Mouse (Mus musculus): ENCODE results near the gene Pde4d. TPM values are rescaled to one million over a fixed set of nuclear protein-coding genes. Genes with fewer than 3 reads are reported as not detected.

The Pde4d gene
- polyA plus RNA-seq, 1 experiment from 2014 or later: 14.6 TPM

- Histone ChIP-seq H3K9ac (replicated peaks; ENCODE audit: low read length) (no peak overlapping the region), H3K4me1 (ENCODE audit: control insufficient read depth, insufficient read depth, low read length) (no peaks in the 10 kb centered on the region), H3K27me3 (ENCODE audit: control insufficient read depth, insufficient read depth, low read length) (no peaks in the 10 kb centered on the region), H3K4me3 (ENCODE audit: low read depth, low read length) (no peak overlapping the region), H3K4me2 (ENCODE audit: low read depth, low read length) (no peak overlapping the region), H3K9me3 (replicated peaks; ENCODE audit: control insufficient read depth, low read length) (no peaks in the 10 kb centered on the region), H3K27ac (replicated peaks; ENCODE audit: low read depth, low read length) (no peak overlapping the region), H3K36me3 (replicated peaks; ENCODE audit: control insufficient read depth, insufficient read depth, low read depth, low read length) (no peaks in the 10 kb centered on the region)
- DNase-seq (ENCODE audit: low spot score) (no peak), ATAC-seq (replicated peaks; ENCODE audit: insufficient number of reproducible peaks, low FRiP score, low TSS enrichment, low read depth) (no peak)
- 86% methylated on average over 4 of the region's 4 CpGs for WGBS
These were observed 1107.1 kb downstream of the Pde4d start for GRCm38 (mm10) chr13:109556853-109557252.

GRCm38 (mm10) chr13:109558341-109559257 lies 1108.9 kb downstream of the Pde4d start:
- Histone ChIP-seq H3K9me3 (replicated peaks; ENCODE audit: control insufficient read depth, low read length) (no peaks in the 10 kb centered on the region), H3K36me3 (replicated peaks; ENCODE audit: control insufficient read depth, insufficient read depth, low read depth, low read length) (no peaks in the 10 kb centered on the region), H3K4me2 (ENCODE audit: low read depth, low read length) (no peak overlapping the region), H3K27me3 (ENCODE audit: control insufficient read depth, insufficient read depth, low read length) (no peaks in the 10 kb centered on the region), H3K9ac (replicated peaks; ENCODE audit: low read length) (no peak overlapping the region), H3K4me3 (ENCODE audit: low read depth, low read length) (no peak overlapping the region), H3K27ac (replicated peaks; ENCODE audit: low read depth, low read length) (no peak overlapping the region), H3K4me1 (ENCODE audit: control insufficient read depth, insufficient read depth, low read length) (no peaks in the 10 kb centered on the region)
- DNase-seq (ENCODE audit: low spot score) (peak; percentile 64), ATAC-seq (replicated peaks; ENCODE audit: insufficient number of reproducible peaks, low FRiP score, low TSS enrichment, low read depth) (no peak)
- 77% methylated on average over 12 of the region's 12 CpGs for WGBS

GRCm38 (mm10) chr13:109560261-109560660 lies 1110.5 kb downstream of the Pde4d start:
- no peak overlapping the region for H3K9ac ChIP-seq (replicated peaks; ENCODE audit: low read length)
- 74% methylated on average over 4 of the region's 4 CpGs for WGBS
- no peaks in the 10 kb centered on the region for H3K27me3 ChIP-seq (ENCODE audit: control insufficient read depth, insufficient read depth, low read length)
- no peak overlapping the region for H3K4me2 ChIP-seq (ENCODE audit: low read depth, low read length)
- no peaks in the 10 kb centered on the region for H3K36me3 ChIP-seq (replicated peaks; ENCODE audit: control insufficient read depth, insufficient read depth, low read depth, low read length)
- no peaks in the 10 kb centered on the region for H3K9me3 ChIP-seq (replicated peaks; ENCODE audit: control insufficient read depth, low read length)
- H3K4me1 ChIP-seq (ENCODE audit: control insufficient read depth, insufficient read depth, low read length): no peaks in the 10 kb centered on the region
- ATAC-seq (replicated peaks; ENCODE audit: insufficient number of reproducible peaks, low FRiP score, low TSS enrichment, low read depth): no peak
- DNase-seq (ENCODE audit: low spot score): no peak
- no peak overlapping the region for H3K4me3 ChIP-seq (ENCODE audit: low read depth, low read length)
- no peak overlapping the region for H3K27ac ChIP-seq (replicated peaks; ENCODE audit: low read depth, low read length)

GRCm38 (mm10) chr13:109568638-109569468 lies 1119.1 kb downstream of the Pde4d start:
- Histone ChIP-seq H3K27me3 (ENCODE audit: control insufficient read depth, insufficient read depth, low read length) (no peaks in the 10 kb centered on the region), H3K27ac (replicated peaks; ENCODE audit: low read depth, low read length) (no peak overlapping the region), H3K4me2 (ENCODE audit: low read depth, low read length) (no peak overlapping the region), H3K36me3 (replicated peaks; ENCODE audit: control insufficient read depth, insufficient read depth, low read depth, low read length) (no peaks in the 10 kb centered on the region), H3K9ac (replicated peaks; ENCODE audit: low read length) (no peak overlapping the region), H3K9me3 (replicated peaks; ENCODE audit: control insufficient read depth, low read length) (no peaks in the 10 kb centered on the region), H3K4me3 (ENCODE audit: low read depth, low read length) (no peak overlapping the region), H3K4me1 (ENCODE audit: control insufficient read depth, insufficient read depth, low read length) (no peaks in the 10 kb centered on the region)
- WGBS: 90% methylated on average over 20 of the region's 20 CpGs
- no peak for DNase-seq (ENCODE audit: low spot score)
- ATAC-seq (replicated peaks; ENCODE audit: insufficient number of reproducible peaks, low FRiP score, low TSS enrichment, low read depth): no peak

GRCm38 (mm10) chr13:109569491-109569890 lies 1119.7 kb downstream of the Pde4d start:
- ATAC-seq (replicated peaks; ENCODE audit: insufficient number of reproducible peaks, low FRiP score, low TSS enrichment, low read depth) (no peak), DNase-seq (ENCODE audit: low spot score) (no peak)
- Histone ChIP-seq H3K4me1 (ENCODE audit: control insufficient read depth, insufficient read depth, low read length) (no peaks in the 10 kb centered on the region), H3K36me3 (replicated peaks; ENCODE audit: control insufficient read depth, insufficient read depth, low read depth, low read length) (no peaks in the 10 kb centered on the region), H3K4me2 (ENCODE audit: low read depth, low read length) (no peak overlapping the region), H3K27ac (replicated peaks; ENCODE audit: low read depth, low read length) (no peak overlapping the region), H3K9ac (replicated peaks; ENCODE audit: low read length) (no peak overlapping the region), H3K9me3 (replicated peaks; ENCODE audit: control insufficient read depth, low read length) (no peaks in the 10 kb centered on the region), H3K4me3 (ENCODE audit: low read depth, low read length) (no peak overlapping the region), H3K27me3 (ENCODE audit: control insufficient read depth, insufficient read depth, low read length) (no peaks in the 10 kb centered on the region)
- WGBS: 79% methylated on average over 5 of the region's 5 CpGs

GRCm38 (mm10) chr13:109576725-109577124 lies 1127.0 kb downstream of the Pde4d start:
- Histone ChIP-seq H3K27me3 (ENCODE audit: control insufficient read depth, insufficient read depth, low read length) (no peaks in the 10 kb centered on the region), H3K27ac (replicated peaks; ENCODE audit: low read depth, low read length) (no peak overlapping the region), H3K36me3 (replicated peaks; ENCODE audit: control insufficient read depth, insufficient read depth, low read depth, low read length) (no peaks in the 10 kb centered on the region), H3K9ac (replicated peaks; ENCODE audit: low read length) (no peak overlapping the region), H3K9me3 (replicated peaks; ENCODE audit: control insufficient read depth, low read length) (no peaks in the 10 kb centered on the region), H3K4me2 (ENCODE audit: low read depth, low read length) (no peak overlapping the region), H3K4me3 (ENCODE audit: low read depth, low read length) (no peak overlapping the region), H3K4me1 (ENCODE audit: control insufficient read depth, insufficient read depth, low read length) (no peaks in the 10 kb centered on the region)
- no peak for DNase-seq (ENCODE audit: low spot score)
- WGBS: 67% methylated on average over 1 of the region's 1 CpGs
- no peak for ATAC-seq (replicated peaks; ENCODE audit: insufficient number of reproducible peaks, low FRiP score, low TSS enrichment, low read depth)

GRCm38 (mm10) chr13:109577454-109577853 lies 1127.7 kb downstream of the Pde4d start:
- no peak overlapping the region for H3K9ac ChIP-seq (replicated peaks; ENCODE audit: low read length)
- H3K4me3 ChIP-seq (ENCODE audit: low read depth, low read length): no peak overlapping the region

GRCm38 (mm10) chr13:109577901-109578300 lies 1128.2 kb downstream of the Pde4d start:
- no peaks in the 10 kb centered on the region for H3K9me3 ChIP-seq (replicated peaks; ENCODE audit: control insufficient read depth, low read length)
- DNase-seq (ENCODE audit: low spot score): no peak

More at GRCm38 (mm10) chr13:109577454-109577853, 1127.7 kb downstream of the Pde4d start:
- H3K4me2 ChIP-seq (ENCODE audit: low read depth, low read length): no peak overlapping the region
- H3K36me3 ChIP-seq (replicated peaks; ENCODE audit: control insufficient read depth, insufficient read depth, low read depth, low read length): no peaks in the 10 kb centered on the region
- H3K27ac ChIP-seq (replicated peaks; ENCODE audit: low read depth, low read length): no peak overlapping the region
- no peaks in the 10 kb centered on the region for H3K9me3 ChIP-seq (replicated peaks; ENCODE audit: control insufficient read depth, low read length)
- ATAC-seq (replicated peaks; ENCODE audit: insufficient number of reproducible peaks, low FRiP score, low TSS enrichment, low read depth) (no peak), DNase-seq (ENCODE audit: low spot score) (no peak)
- no peaks in the 10 kb centered on the region for H3K4me1 ChIP-seq (ENCODE audit: control insufficient read depth, insufficient read depth, low read length)
- H3K27me3 ChIP-seq (ENCODE audit: control insufficient read depth, insufficient read depth, low read length): no peaks in the 10 kb centered on the region
- 90% methylated on average over 5 of the region's 5 CpGs for WGBS

More at GRCm38 (mm10) chr13:109577901-109578300, 1128.2 kb downstream of the Pde4d start:
- WGBS: 63% methylated on average over 4 of the region's 4 CpGs
- no peak for ATAC-seq (replicated peaks; ENCODE audit: insufficient number of reproducible peaks, low FRiP score, low TSS enrichment, low read depth)
- no peaks in the 10 kb centered on the region for H3K27me3 ChIP-seq (ENCODE audit: control insufficient read depth, insufficient read depth, low read length)
- no peak overlapping the region for H3K4me2 ChIP-seq (ENCODE audit: low read depth, low read length)
- H3K4me1 ChIP-seq (ENCODE audit: control insufficient read depth, insufficient read depth, low read length): no peaks in the 10 kb centered on the region
- no peaks in the 10 kb centered on the region for H3K36me3 ChIP-seq (replicated peaks; ENCODE audit: control insufficient read depth, insufficient read depth, low read depth, low read length)
- no peak overlapping the region for H3K27ac ChIP-seq (replicated peaks; ENCODE audit: low read depth, low read length)
- no peak overlapping the region for H3K9ac ChIP-seq (replicated peaks; ENCODE audit: low read length)
- H3K4me3 ChIP-seq (ENCODE audit: low read depth, low read length): no peak overlapping the region

All from embryonic facial prominence, embryonic 11.5 days (tissue).